Mouse (Mus musculus) intestine, postnatal 0 days (tissue): ENCODE results near the gene Ttc9b. TPM values are rescaled to one million over a fixed set of nuclear protein-coding genes. Genes with fewer than 3 reads are reported as not detected.

Experiments
- ATAC-seq: fragments of 200-750 bp; cut with Nextera tagmentation; 2 replicates; pipeline ENCODE4 v1.8.0; 2017; ENCODE audit warnings: mild to moderate bottlenecking, moderate TSS enrichment, moderate library complexity
- H3K27ac ChIP-seq: fragments of 300-500 bp; sonication (generic); 2 replicates; pipeline ENCODE4 v1.5.1; 2014; ENCODE audit warnings: mild to moderate bottlenecking, low read depth, low read length, moderate library complexity
- H3K27me3 ChIP-seq: fragments of 300-500 bp; sonication (generic); replicated peaks from 2 replicates; pipeline ENCODE4 v1.6.1; 2014; ENCODE audit warnings: low read length, mixed read lengths; ENCODE audit not compliant: control insufficient read depth, insufficient read depth
- H3K36me3 ChIP-seq: fragments of 300-500 bp; sonication (generic); 2 replicates; pipeline ENCODE4 v1.6.1; 2014; ENCODE audit warnings: mild to moderate bottlenecking, moderate library complexity; ENCODE audit not compliant: control insufficient read depth, insufficient read depth
- H3K4me1 ChIP-seq: fragments of 300-500 bp; sonication (generic); replicated peaks from 2 replicates; pipeline ENCODE4 v1.6.1; 2014; ENCODE audit warnings: antibody characterized with exemption, low read length, mixed read lengths; ENCODE audit not compliant: control insufficient read depth, insufficient read depth
- H3K4me2 ChIP-seq: fragments of 300-500 bp; sonication (generic); replicated peaks from 2 replicates; pipeline ENCODE4 v1.6.1; 2014; ENCODE audit warnings: low read depth, mild to moderate bottlenecking, moderate library complexity
- H3K4me3 ChIP-seq: fragments of 300-500 bp; sonication (generic); 2 replicates; pipeline ENCODE4 v1.5.1; 2014; ENCODE audit warnings: low read depth, low read length
- H3K9ac ChIP-seq: fragments of 300-500 bp; sonication (generic); 2 replicates; pipeline ENCODE4 v1.6.1; 2014; ENCODE audit warnings: mild to moderate bottlenecking, low read depth, low read length
- H3K9me3 ChIP-seq: fragments of 300-500 bp; sonication (generic); 2 replicates; pipeline ENCODE4 v1.6.1; 2016; ENCODE audit warnings: mixed run types; ENCODE audit not compliant: control insufficient read depth
- CTCF ChIP-seq: sonication (generic); IDR thresholded peaks from 2 replicates; pipeline ENCODE4 v1.5.1; 2016; ENCODE audit warnings: low read depth, mild to moderate bottlenecking, control low read depth, antibody characterized with exemption, moderate library complexity
- WGBS: fragments of 180-500 bp; shearing (Covaris S2); extraction: QIAGEN DNeasy Blood & Tissue Kit; methylation state at CpG from one replicate; pipeline ENCODE4 v1.1.7; 2014; 5-methylcytosine and 5-hydroxymethylcytosine counted together
- polyA plus RNA-seq: library from polyadenylated mRNA; unstranded; fragments of >200 nt; fragmentation: Nextera tagmentation; extraction: Ambion mirVana; gene quantifications from 2 replicates; pipeline ENCODE4 v1.2.1, GENCODE M21; 2015

Gene Ttc9b
- 1.3 and 1.6 TPM in 2 replicates for polyA plus RNA-seq

DNA sequence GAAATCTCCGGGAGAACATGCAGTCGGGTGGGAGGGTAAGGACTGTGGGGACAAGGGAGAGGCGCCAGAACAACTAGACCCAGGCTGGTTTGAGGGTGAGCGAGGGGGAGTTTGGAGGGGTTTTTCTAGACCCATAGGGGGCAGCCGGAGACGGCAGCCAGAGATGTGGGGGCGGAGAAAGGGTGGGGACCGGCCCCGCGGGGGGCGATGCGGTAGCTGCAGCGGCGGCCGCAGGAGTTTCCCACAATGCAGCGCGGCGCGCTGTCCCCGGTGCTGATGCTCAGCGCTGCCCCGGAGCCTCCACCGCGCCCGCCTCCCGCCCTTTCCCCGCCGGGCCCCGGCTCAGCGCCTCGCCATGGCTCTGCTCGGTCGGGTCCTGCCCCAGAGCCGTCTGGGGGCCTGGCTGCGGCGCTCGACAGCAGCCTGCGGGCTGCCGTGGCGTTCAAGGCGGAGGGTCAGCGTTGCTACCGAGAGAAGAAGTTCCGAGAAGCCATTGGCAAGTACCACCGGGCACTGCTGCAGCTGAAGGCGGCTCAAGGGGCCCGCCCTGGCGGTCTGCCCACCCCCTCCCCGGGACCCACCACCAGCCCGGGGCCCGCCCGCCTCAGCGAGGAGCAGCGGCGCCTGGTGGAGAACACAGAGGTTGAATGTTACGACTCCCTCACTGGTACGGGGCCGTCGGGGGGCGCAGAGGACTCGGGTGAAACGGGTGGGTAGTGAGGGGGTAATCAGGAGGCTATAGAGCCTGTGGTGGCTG is at the start of gene Ttc9b:
Ttc9b (plus strand) TSS at position 235 of the 757 bp plus-strand sequence.
- ATAC-seq, result 0 out of 2 replicates have a peak, but pooled peaks have one; percentile 8
- no peaks in the 10 kb centered on the region for H3K4me1 ChIP-seq

DNA sequence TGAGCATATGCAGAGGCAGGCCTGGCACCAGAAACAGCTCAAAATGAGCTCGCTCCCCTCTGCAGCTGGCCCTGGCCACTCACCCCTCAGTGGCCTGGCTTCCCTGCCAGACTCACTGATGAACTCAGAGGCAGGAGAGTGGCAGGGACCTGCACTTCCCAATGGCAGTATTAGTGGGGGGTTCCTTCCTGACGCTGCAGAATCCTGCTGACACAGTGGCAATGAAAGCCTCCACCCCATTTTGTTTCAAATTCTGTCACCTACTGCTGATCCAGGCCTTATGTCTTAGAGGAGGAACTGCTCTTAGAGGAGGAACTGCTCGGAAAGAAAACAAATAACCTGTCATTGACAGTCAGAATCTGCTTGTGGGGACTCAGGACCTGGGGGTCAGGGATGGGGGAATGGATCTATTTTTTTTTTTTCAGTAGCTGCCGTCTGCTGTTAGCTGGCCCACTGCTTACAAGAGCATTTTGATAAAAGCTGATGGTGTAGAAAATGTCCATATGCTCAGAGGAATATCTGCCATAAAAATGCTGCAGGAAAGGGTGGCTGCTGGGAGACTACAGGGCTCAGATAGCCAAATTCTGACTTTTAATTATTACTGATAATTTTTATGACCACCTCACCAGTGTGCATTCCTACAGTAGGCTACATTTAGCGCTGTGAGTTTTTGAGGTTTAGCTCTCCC is 48.9 kb upstream of the Ttc9b start:
- Histone ChIP-seq H3K27me3 (no peaks in the 10 kb centered on the region), H3K27ac (no peak overlapping the region)

More for the DNA sequence above, at the start of gene Ttc9b:
- 6% methylated on average over 47 of the region's 62 CpGs for WGBS
- Histone ChIP-seq H3K4me3 (peak within 1 kb of the TSS; percentile 8; the same call in 1 of the 2 replicates), H3K27me3 (peaks cover 25% of the 10 kb centered on the region), H3K36me3 (no peaks in the 10 kb centered on the region), H3K9me3 (no peaks in the 10 kb centered on the region), H3K4me2 (peak within 1 kb of the TSS; percentile 32; the same call in 1 of the 2 replicates), H3K27ac (no peak within 1 kb of the TSS), H3K9ac (no peak within 1 kb of the TSS)
- no peak for TF ChIP-seq CTCF

DNA sequence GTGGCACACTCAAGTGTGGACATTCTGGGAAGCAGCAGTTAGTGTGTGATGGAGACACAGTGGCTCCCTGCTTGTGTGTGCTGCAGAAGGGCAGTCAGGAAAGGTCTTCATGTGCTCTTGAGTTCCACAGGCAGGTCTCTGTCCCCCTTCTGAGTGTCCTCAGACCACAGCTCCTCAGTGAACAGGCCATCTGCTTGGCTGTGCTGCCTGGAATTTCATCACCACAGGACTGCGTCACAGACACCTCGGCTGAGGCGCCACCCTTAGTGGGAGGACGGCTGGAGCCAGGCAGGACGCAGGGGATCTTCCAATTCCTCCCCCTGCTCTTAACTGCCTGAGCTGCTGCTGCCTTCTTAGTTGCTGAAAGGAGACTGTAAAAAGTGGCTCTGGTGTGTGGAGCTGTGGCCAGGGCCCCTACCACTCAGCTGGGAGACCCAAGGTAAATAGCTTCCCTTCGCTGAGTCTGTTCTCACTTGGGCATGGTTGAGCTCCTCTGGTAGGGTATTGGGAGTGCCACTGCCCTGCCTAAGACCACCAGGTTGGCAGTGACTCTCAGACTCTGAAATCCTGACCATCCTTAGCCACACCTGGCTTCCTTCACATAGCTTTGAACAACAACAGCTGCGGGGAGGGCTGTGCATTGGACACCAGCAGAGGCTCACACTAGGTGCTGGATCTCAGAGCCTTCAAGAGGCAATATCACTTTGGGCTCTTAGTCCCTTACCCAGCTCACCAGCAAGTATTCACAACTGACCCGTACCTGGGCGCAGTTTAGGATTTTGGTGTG is 48.0 kb upstream of the Ttc9b start:
- 70% methylated on average over 9 of the region's 9 CpGs for WGBS
- Histone ChIP-seq H3K4me3 (no peak overlapping the region), H3K27me3 (no peaks in the 10 kb centered on the region), H3K4me2 (no peak overlapping the region), H3K4me1 (peaks cover 7% of the 10 kb centered on the region; the same call in 1 of the 2 replicates), H3K36me3 (peaks cover 24% of the 10 kb centered on the region), H3K27ac (no peak overlapping the region; the same call in 1 of the 2 replicates), H3K9ac (no peak overlapping the region), H3K9me3 (no peaks in the 10 kb centered on the region)
- TF ChIP-seq CTCF, result no peak
- no peak for ATAC-seq

More for the DNA sequence above, 48.9 kb upstream of the Ttc9b start:
- H3K36me3 ChIP-seq, result peaks cover 18% of the 10 kb centered on the region
- no peak overlapping the region for H3K9ac ChIP-seq
- H3K4me2 ChIP-seq, result no peak overlapping the region
- no peak for TF ChIP-seq CTCF
- H3K4me3 ChIP-seq, result no peak overlapping the region
- H3K4me1 ChIP-seq, result peaks cover 7% of the 10 kb centered on the region; the same call in 1 of the 2 replicates
- ATAC-seq, result no peak
- no peaks in the 10 kb centered on the region for H3K9me3 ChIP-seq
- 59% methylated on average over 5 of the region's 5 CpGs for WGBS

DNA sequence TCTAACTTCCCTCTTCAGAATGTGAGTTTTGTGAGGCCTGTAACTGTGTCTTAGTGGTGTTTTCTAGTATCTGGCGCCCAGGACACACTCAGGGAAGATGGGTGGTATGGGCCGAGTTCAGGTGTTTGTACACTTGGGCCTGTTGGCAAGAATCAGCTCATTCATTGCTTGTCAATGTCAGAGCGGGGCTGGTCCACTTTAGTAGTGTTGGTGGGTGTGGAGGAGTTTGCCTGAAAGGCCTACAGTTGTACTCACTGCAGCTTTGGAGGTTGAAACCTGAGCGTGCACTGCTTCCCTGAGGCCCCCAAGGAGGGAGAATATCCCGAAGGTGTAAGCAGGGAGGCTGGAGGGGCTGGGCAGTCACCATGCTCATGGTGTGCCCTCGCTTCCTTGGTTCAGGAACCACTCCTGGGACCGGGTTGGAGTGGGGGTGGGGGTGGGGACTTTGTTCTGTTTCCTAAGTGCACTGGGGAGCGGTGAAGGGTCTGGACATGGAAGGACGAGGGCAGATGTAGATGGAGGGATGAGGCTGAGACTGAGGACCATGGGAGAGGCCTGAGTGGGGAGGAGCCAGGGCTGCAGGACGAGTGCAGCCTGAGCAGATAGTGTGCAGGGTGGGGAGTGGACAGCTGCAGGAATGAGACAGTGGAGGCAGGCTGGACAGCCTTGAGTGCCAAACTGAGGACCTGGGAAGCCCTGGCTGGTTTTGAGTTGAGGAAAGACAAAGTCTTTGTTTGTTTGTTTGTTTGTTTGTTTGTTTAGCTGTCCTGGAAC is 47.0 kb upstream of the Ttc9b start:
- Histone ChIP-seq H3K36me3 (peaks cover 24% of the 10 kb centered on the region), H3K4me1 (peaks cover 7% of the 10 kb centered on the region; the same call in 1 of the 2 replicates), H3K9me3 (no peaks in the 10 kb centered on the region), H3K9ac (no peak overlapping the region), H3K4me3 (no peak overlapping the region), H3K27me3 (no peaks in the 10 kb centered on the region), H3K4me2 (no peak overlapping the region), H3K27ac (no peak overlapping the region)
- TF ChIP-seq CTCF, result no peak
- 57% methylated on average over 10 of the region's 10 CpGs for WGBS
- ATAC-seq, result no peak

DNA sequence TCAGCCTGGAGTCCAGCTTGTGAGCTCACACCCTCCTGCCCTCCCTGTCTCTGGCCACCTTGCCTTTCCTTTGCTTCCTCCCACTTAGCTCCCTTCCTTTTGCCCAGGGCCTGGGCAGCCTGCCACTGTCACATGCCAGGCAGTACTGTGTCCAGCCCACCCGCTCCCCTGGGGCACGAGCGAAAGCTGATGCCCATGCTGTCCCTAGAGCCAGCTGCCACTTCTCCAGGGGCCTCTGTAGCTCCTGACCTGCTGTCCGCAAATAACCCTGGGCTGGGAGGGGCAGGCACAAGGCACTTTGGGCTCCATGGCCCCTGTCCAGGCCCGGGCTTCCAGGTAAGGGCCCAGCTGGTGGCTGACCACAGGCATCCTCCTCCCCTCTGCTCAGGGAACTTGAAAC is 46.1 kb upstream of the Ttc9b start:
- ATAC-seq, result no peak
- no peak for TF ChIP-seq CTCF
- Histone ChIP-seq H3K27ac (no peak overlapping the region), H3K9ac (no peak overlapping the region), H3K4me1 (peaks cover 7% of the 10 kb centered on the region; the same call in 1 of the 2 replicates), H3K36me3 (peaks cover 24% of the 10 kb centered on the region), H3K4me2 (no peak overlapping the region), H3K4me3 (no peak overlapping the region), H3K9me3 (no peaks in the 10 kb centered on the region), H3K27me3 (no peaks in the 10 kb centered on the region)
- WGBS, result 72% methylated on average over 5 of the region's 5 CpGs
